Mouse (Mus musculus) spleen, adult 2 months (tissue): ENCODE data around the gene Trip13. TPM values are rescaled to one million over a fixed set of nuclear protein-coding genes. Genes with fewer than 3 reads are reported as not detected.

ENCODE experiments used
- DNase-seq, 2 experiments: peaks; one replicate each; pipeline versions ENCODE4 v3.0.0 to v3.0.0-alpha.2; 2012 to 2021; ENCODE audit warnings: low spot score in 2 of 2, low read depth in 1 of 2
- H3K27ac ChIP-seq: fragments of 200-500 bp; 2 replicates; pipeline ENCODE4 v1.5.1; 2012; ENCODE audit warnings: low read length, inconsistent platforms; ENCODE audit not compliant: insufficient read depth
- H3K27me3 ChIP-seq: fragments of 200-500 bp; 2 replicates; pipeline ENCODE4 v1.6.1; 2012; ENCODE audit warnings: mild to moderate bottlenecking, moderate library complexity, low read length, inconsistent platforms; ENCODE audit not compliant: control insufficient read depth, insufficient read depth
- H3K36me3 ChIP-seq: fragments of 200-500 bp; 2 replicates; pipeline ENCODE4 v1.6.1; 2012; ENCODE audit warnings: mild to moderate bottlenecking, low read length, inconsistent platforms; ENCODE audit not compliant: control insufficient read depth, insufficient read depth
- H3K4me1 ChIP-seq: fragments of 200-500 bp; 2 replicates; pipeline ENCODE4 v1.6.1; 2011; ENCODE audit warnings: inconsistent platforms; ENCODE audit not compliant: control insufficient read depth, insufficient read depth, insufficient read length
- H3K4me3 ChIP-seq: fragments of 200-500 bp; 2 replicates; pipeline ENCODE4 v1.5.1; 2011; ENCODE audit warnings: mild to moderate bottlenecking, inconsistent platforms; ENCODE audit not compliant: insufficient read depth, insufficient read length; ENCODE audit errors: extremely low read depth
- CTCF ChIP-seq: fragments of 200-500 bp; IDR thresholded peaks from 2 replicates; pipeline ENCODE4 v1.5.1; 2011; ENCODE audit warnings: mild to moderate bottlenecking, inconsistent platforms; ENCODE audit not compliant: insufficient read depth, insufficient read length, insufficient replicate concordance; ENCODE audit errors: extremely low read depth
- POLR2A ChIP-seq: fragments of 200-500 bp; IDR thresholded peaks from 2 replicates; pipeline ENCODE4 v1.6.1; 2011; ENCODE audit warnings: low read depth, low read length, inconsistent platforms
- WGBS: fragments of 180-500 bp; shearing (Covaris S2); methylation state at CpG from one replicate; pipeline ENCODE4 v1.1.7; 2018; 5-methylcytosine and 5-hydroxymethylcytosine counted together
- polyA plus RNA-seq: library from polyadenylated mRNA; depleted of rRNA; stranded (reverse); fragments of >200 nt; gene quantifications from 2 replicates; pipeline ENCODE4 v1.2.3, GENCODE M21; 2012; rRNA removed

Trip13 gene
- 0.49 and 0.62 TPM in 2 replicates for polyA plus RNA-seq

GRCm38 (mm10) chr13:73937321-73938176 is at the start of gene Trip13, which contains the start of gene Brd9:
TSS of gene Trip13 (minus strand) at chr13:73937784.
TSS of gene Brd9 (plus strand) at chr13:73937811.
- peak; percentile 82 to 91 for DNase-seq
- TF ChIP-seq POLR2A = no peak; the same call in 1 of the 2 replicates
- no peak for TF ChIP-seq CTCF
- peak within 1 kb of the TSS; percentile 95 for H3K27ac ChIP-seq
- peaks cover 7% of the 10 kb centered on the region; the same call in 1 of the 2 replicates for H3K4me1 ChIP-seq
- H3K27me3 ChIP-seq = no peaks in the 10 kb centered on the region
- WGBS = 1% methylated on average over 82 of the region's 82 CpGs
- H3K36me3 ChIP-seq = peaks cover 7% of the 10 kb centered on the region
- peak within 1 kb of the TSS; percentile 86 for H3K4me3 ChIP-seq

DNA sequence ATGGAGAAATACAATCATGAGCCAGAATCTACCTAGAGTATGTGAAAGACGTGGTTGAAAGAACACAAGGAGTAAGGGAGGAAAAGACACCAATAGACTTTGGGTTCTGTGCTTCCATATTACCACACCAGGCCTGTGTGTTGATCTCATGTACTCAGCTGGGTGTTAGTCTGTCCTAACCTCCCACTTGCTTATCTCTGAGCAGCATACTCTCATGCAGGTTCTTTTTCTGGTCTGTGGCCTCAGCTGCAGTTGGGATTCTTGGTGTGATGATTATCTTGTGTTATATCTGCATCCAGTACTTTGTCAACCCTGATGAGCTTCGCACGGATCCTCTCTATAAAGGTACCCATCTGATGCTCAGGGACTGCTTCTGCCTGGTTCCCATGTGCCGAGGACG is 39.4 kb upstream of the Trip13 start:
- no peak overlapping the region for H3K4me3 ChIP-seq
- no peak for TF ChIP-seq CTCF
- TF ChIP-seq POLR2A = no peak
- no peak for DNase-seq
- H3K4me1 ChIP-seq = no peaks in the 10 kb centered on the region
- no peaks in the 10 kb centered on the region for H3K36me3 ChIP-seq
- no peaks in the 10 kb centered on the region for H3K27me3 ChIP-seq
- whole genome bisulfite sequencing = 87% methylated on average over 5 of the region's 5 CpGs
- H3K27ac ChIP-seq = no peak overlapping the region

GRCm38 (mm10) chr13:73974523-73974922 is 36.9 kb upstream of the Trip13 start:
- H3K27me3 ChIP-seq = no peaks in the 10 kb centered on the region
- DNase-seq = no peak
- H3K4me1 ChIP-seq = no peaks in the 10 kb centered on the region
- 86% methylated on average over 3 of the region's 3 CpGs for WGBS
- H3K36me3 ChIP-seq = no peaks in the 10 kb centered on the region
- H3K27ac ChIP-seq = no peak overlapping the region
- H3K4me3 ChIP-seq = no peak overlapping the region
- TF ChIP-seq CTCF (no peak), POLR2A (no peak)

- Histone ChIP-seq H3K4me1 (no peaks in the 10 kb centered on the region), H3K27ac (no peak overlapping the region), H3K36me3 (no peaks in the 10 kb centered on the region), H3K4me3 (no peak overlapping the region), H3K27me3 (no peaks in the 10 kb centered on the region)
- WGBS = 40% methylated on average over 12 of the region's 12 CpGs
- DNase-seq = peak in 1 of 2 experiments; percentile 10
- peak; percentile 48; the same call in 1 of the 2 replicates for TF ChIP-seq CTCF
- TF ChIP-seq POLR2A = no peak
These were observed 33.2 kb upstream of the Trip13 start for GRCm38 (mm10) chr13:73970545-73971448.

DNA sequence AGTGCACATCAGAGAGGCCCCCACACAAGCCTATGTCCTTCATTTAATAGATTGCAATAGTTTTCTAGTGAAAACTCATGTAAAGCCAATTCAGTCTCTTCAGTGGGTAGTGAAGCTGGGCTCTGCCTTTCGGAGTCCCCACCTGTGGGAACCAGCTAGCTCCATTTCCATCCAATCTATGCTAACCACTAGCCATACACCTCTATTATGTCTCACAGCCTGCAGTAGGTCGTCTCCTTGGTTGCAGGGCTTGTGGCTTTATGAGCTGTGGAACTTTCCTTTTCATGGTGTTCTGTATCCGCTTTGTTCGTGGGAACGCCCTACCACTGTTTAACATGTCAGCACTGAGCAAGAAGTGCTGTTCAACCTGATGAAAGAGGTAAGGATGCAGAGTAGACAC is 26.0 kb upstream of the Trip13 start, which contains the start of gene Zdhhc11:
Gene Zdhhc11 (plus strand): TSS at position 301 of the 400 bp plus-strand sequence.
- no peaks in the 10 kb centered on the region for H3K4me1 ChIP-seq
- TF ChIP-seq POLR2A (no peak), CTCF (no peak)
- no peak within 1 kb of the TSS for H3K27ac ChIP-seq
- no peaks in the 10 kb centered on the region for H3K27me3 ChIP-seq
- no peak for DNase-seq
- H3K4me3 ChIP-seq = no peak within 1 kb of the TSS
- WGBS = 83% methylated on average over 5 of the region's 5 CpGs
- H3K36me3 ChIP-seq = peaks cover 9% of the 10 kb centered on the region; the same call in 1 of the 2 replicates

DNA sequence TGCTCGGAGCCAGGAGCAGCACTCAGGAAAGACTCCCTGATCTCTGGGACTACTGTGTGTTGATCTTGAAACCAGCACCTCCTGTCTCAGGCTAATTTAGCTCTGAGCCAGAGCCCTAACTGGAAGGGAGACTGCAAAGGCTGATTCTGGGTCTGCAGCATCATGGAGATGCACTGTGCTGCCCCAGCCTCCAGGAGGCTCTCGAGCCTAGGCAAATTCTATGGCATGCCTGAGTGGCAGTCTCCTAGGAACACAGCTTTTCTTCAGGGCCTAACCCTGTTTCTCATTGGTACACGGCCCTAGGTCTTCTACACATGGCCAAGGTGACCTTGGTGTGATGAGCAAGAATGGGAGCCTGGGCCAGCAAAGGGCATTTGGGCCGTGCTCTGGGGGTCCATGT is 23.6 kb upstream of the Trip13 start:
- Histone ChIP-seq H3K36me3 (peaks cover 19% of the 10 kb centered on the region), H3K27ac (no peak overlapping the region), H3K4me3 (no peak overlapping the region), H3K4me1 (no peaks in the 10 kb centered on the region), H3K27me3 (no peaks in the 10 kb centered on the region)
- WGBS = 91% methylated on average over 4 of the region's 4 CpGs
- TF ChIP-seq POLR2A (no peak), CTCF (no peak)
- DNase-seq = no peak
